Mouse (Mus musculus) cerebellum, postnatal 4 days (tissue): ENCODE results near the gene Pus7.
"Not testable (repeated sequence)": the region's sequence is repeated elsewhere in the genome, so short reads cannot be mapped to it uniquely, and the experiment has no call there.

Experiments
- DNase-seq, 2 experiments: peaks; one replicate each; pipeline ENCODE4 v3.0.0; 2022; ENCODE audit warnings: low spot score in 2 of 2, mixed read lengths in 1 of 2

The Pus7 gene

DNA sequence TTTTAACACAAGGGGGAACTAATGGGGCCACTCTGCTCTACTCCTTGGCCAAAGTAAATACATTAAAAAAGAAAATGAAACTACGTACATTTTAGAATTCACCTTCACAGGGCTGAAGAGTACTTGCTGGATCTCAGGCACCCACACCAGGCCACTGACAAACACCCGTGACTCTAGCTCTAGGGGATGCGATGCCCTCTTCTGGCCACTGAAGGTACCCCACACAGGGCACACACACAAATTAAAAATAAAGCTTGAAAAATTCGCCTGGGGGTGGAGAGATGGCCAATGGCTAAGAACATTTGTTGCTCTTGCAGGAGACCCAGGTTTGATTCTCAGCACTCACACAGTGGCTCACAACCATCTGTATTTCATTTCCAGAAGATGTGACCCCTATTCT lies 27.1 kb downstream of the Pus7 start:
- DNase-seq, result no peak

DNA sequence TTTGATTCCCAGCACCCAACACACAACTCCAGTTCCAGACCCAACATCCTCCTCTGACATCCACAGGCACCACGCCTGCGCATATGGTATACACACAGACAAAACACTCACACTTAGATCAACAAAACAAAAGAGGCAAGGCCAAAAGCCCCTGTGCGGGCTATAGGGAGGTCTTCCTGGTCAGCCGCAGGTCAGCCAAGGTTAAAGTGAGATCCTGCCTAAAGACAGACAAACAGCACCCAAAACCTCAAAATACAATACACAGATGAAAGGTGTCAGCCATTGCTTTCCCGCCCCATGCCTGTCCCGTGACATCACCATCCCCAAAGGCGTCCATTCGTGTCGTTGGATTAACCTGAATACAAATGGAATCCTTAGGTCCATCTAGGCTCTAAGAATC lies 27.9 kb downstream of the Pus7 start:
- DNase-seq, result no peak

DNA sequence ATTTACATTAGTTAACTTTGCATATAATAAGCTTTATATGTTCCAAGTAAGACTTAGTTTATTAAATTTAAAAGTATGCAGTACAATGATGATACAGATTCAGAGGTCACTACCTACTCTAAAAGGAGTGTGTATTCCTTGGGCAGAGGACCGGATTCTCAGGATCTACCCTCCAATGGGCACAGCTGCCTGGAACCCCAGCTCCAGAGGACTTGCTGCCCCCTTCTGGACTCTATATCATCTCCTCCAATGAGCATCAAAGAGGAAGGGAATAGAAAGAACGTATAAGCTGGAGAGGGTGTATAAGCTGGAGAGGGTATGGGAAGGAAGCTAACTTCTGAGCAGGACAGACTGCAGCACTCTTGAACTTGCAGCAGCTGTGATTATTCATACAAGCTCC lies 33.6 kb downstream of the Pus7 start:
- DNase-seq, result no peak

DNA sequence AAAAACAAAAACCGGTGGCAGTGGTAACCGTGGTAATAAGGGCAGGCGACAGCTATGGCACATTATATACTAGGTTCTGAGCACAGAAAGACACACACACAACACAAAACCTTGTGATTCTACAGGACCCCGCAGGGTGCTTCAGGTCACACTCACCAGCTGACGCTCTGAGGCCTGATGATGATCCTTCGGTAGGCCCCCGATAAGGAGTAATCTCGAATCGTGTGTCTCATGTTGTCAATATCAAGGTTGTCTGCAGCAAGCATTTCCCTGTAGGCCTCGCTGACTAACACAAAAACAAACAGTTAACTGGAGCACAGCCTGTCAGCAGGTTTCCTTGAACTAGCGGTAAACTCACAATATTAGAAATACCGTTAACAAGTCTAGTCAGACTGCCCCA lies 40.2 kb downstream of the Pus7 start:
- DNase-seq, result no peak

DNA sequence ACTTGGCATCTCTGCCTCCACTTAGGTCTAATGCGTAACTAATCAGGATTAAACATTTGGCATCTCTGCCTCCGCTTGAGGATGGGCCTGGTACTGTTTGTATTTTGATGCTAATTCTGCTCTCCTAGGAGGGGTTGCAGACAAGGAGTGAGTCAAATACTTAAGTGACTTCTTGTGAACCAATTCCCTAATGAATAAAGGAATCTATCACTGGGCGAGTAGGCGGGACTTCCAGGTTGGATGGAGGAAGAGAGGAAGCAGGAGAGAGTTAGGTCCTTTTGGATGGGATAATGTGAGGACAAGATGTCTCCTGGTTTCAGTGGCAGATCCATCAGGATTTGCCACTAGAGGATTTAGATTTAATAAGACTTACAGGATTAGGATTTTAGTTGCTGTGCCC lies 46.4 kb downstream of the Pus7 start:
- no peak for DNase-seq

DNA sequence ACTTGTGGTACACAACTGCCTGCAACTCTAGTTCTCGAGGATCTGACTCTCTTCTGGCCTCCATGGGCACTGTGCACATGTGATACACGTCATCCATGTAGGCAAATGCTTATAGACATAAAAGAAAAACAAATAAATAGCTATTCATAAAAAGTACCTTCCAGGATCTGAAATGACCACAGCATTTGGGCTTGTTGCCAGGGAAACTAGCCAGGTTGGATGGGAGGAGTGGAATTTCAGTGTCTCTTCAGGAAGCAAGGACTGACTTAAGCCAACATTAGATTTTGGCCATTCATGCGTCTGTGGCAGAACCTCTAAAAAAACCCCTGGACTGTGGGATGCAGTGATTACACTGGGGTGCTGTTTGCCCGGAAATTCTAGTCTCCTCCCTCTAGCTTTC lies 47.1 kb downstream of the Pus7 start:
- DNase-seq, result no peak

DNA sequence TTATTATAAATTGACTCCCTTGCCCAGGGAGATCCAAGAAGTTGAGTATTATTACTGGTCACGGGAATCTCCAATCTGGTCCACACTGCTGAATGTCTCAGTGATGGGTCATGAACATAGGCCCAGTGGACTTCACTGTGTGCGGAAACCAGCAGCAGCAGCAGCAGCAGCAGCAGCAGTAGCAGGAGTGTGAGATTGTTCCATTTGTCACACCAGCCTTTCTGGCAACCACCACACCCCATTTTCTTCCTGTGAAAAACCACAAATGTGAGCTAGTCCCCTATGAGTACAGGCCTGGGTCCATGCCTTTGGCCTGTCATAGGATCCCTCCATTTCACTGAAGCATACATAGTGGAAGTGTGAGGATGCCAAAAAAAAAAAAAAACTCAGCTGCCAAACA lies 61.6 kb downstream of the Pus7 start:
- DNase-seq, result no peak

DNA sequence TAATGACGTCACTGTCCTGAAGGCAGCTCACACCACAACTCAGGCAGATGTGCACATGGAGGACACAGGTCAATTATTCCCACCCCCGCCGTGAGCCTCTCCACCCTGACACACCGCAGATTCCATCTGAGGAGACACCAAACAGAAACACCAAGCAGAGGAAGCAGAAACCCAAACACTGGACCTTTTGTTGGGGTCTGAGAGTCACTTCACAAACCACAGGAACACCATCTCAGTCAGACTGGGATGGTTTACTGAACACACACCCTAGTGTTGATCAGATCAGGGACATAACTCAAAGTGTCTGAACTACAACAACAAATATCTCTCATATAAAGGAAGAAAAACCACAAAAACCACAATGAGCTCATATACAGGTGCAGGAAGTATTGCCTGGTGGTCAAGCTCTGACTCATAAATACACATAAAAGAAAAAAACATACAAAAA lies 64.6 kb downstream of the Pus7 start:
- DNase-seq, result no peak

DNA sequence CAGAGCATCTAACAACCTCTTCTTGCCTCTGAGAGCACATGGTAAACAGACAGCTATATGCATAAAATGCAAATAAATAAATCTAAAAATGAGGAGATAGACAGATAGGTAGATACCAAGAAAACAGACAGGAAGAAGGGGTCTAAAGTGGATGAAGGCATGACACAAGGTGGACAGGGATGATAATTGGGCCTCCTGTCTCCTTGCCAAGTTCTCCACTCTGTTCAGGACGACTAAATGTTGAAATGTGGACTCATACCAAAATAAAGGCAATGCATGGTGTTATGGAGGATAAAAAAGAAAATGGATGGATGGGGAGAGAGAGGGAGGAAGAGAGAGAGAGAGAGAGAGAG lies 65.4 kb downstream of the Pus7 start:
- DNase-seq, result no peak

DNA sequence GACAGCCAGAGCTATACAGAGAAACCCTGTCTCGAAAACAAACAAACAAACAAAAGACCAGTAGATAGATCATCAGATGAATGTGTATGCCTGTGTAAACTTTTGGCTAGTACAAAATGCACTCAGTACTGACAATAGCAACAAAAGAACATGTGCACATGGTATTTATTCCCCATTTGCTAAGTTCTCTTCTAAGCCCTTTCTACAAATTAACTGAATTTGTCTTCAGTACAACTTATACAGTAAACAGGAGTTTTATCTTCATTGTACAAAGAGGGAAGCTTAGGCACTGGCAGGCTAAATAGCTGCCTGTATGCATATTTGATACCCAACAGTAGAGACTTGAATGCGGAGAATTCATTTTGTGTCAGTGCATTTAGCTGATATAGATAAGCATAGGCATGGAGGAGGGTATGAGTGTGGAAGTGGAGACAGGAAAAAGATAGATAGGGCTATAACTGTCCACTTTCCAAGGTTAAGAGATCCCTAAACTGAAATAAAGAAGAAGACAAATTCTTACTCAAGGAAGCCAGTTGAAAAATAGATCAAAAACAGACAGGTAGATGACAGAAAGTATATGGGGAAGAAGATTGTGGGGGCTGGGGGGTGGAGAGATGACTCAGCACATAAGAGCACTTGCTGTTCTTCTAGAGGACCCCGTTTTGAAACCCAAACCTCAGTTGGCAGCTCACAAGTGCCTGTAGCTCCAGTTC lies 65.9 kb downstream of the Pus7 start:
- no peak for DNase-seq

DNA sequence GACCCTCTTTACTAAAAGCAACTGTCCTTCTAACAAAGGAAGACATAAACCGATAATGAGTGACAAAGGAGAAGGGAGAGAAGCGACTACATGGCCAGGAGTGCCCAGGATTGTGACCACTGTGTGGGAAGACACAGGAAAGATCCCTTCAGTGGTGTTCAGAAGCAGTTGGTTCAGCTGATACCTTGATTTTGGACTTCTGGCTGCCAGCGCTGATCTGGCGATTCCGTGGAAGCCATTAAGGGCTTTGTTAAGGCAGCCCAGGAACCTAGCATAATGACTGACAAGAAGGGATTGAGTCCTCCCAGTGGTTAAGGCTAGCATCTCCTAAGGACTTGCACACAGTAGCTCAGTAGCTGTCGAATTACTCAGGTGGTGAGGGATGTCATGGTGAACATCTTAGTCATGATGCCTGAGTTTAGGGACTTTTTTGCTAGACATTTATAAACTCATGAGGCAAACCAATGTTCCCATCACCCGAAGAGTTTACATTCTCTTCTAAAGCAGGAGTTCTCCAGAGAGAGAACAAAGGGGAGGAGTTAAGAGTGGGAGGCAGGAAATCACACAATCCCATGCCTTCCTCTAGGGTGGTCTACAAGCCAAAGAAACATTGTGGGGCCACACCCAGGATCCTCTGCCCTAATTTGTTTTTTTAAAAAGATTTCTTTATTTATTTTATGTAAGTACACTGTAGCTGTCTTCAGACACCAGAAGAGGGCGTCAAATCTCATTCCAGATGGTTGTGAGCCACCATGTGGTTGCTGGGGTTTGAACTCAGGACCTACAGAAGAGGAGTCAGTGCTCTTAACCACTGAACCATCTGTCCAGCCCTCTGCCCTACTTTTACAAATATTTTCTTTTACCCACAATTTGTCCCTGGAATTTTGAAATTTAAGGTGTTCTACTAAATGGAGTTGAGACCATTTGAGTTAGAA lies 69.8 kb downstream of the Pus7 start:
- DNase-seq, result no peak

DNA sequence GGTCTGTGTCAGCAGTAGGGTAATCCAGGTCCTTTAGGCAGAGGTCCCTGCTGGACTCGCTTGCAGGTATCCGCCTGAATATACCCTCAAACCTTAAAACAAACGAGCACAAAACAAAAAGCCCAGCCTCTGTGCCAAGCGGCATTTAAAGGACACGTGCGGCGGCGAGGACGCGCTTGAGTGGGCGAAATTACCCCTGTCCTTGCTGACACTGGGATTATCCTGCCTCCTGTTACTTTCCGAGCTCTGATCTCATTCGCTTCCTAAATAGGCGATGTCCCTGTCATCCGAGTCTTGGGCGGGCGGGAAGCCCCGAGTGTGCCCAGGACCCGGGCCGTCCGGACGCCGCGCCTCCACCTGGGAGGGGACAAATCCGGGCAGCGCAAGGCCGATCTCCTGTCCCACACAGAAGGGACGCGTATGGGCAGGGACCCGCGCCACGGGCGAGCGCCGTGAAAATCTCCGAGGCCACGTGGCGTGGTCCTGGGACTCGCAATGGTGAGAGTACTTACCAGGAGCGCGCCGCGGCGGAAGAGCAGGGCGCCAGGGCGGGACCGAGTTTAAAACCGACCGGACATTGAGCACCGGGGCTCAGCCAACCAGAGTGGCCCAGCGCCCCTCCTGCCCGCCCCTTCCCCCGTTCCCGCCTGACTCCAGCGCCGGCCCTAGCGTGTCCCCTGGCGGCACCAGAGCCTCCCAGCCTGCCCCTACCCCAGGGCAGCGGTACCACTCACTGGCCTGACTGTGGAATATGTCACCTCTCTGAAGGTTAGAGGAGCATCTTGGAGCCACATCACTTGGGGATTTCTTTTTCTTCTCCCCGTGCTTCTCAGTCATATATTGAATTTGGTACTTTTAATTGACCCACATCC lies 71.1 kb downstream of the Pus7 start:
- peak; percentile 60 to 78 for DNase-seq

DNA sequence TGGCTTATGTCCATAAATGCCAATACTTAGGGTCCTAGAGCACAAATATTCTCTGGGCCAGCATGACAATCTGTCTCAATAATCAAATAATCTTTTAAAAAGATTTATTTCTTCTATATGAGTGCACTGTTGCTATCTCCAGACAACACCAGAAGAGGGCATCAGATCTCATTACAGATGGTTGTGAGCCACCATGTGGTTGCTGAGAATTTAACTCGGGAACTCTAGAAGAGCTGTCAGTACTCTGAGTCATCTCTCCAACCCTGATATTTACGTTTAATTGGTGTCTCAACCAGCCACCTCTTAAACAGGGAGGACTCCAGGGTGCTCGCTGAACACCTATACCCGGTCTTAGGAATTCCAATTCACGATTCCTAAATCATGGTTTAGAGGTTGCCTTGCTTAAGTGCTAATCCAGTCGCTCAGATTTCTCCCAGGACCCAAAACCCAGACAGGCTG lies 71.8 kb downstream of the Pus7 start:
- peak in 1 of 2 experiments; percentile 20 for DNase-seq

DNA sequence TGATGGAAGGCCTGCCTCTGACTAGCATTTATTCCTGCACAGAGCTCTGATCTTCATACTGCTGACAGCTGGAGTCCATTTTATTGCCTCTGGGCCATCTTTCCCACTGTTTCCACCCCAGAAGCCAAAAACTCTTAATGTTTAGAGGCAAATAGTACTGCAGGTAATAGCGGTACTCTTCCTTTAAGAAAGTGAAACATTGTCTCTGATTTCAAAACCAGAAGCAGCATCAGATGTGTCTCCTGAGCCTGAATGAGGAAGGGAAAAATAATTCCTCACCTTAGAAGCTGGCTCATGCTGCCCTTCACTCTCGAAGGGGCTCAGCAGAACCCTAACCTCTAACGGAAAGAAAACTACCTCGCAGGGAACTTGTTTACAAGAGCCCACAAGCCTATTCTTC lies 72.3 kb downstream of the Pus7 start:
- no peak for DNase-seq

DNA sequence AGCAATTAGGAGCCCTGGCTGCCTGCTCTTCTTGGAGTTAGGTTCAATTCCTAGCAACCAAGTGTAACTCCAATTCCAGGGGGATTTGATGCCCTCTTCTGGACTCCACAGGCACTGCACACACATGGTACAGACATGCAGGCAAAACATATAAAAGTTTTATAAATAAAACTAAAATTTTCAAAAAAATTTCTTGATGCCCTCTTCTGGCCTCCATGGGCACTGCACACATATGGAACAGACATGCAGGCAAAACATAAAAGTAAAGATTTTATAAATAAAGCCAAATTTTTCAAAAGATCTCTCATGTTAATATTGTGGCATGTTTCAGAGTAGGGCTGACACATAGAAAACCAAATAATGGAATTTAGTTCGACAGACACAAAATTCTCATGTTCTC lies 73.8 kb downstream of the Pus7 start:
- DNase-seq, result no peak

DNA sequence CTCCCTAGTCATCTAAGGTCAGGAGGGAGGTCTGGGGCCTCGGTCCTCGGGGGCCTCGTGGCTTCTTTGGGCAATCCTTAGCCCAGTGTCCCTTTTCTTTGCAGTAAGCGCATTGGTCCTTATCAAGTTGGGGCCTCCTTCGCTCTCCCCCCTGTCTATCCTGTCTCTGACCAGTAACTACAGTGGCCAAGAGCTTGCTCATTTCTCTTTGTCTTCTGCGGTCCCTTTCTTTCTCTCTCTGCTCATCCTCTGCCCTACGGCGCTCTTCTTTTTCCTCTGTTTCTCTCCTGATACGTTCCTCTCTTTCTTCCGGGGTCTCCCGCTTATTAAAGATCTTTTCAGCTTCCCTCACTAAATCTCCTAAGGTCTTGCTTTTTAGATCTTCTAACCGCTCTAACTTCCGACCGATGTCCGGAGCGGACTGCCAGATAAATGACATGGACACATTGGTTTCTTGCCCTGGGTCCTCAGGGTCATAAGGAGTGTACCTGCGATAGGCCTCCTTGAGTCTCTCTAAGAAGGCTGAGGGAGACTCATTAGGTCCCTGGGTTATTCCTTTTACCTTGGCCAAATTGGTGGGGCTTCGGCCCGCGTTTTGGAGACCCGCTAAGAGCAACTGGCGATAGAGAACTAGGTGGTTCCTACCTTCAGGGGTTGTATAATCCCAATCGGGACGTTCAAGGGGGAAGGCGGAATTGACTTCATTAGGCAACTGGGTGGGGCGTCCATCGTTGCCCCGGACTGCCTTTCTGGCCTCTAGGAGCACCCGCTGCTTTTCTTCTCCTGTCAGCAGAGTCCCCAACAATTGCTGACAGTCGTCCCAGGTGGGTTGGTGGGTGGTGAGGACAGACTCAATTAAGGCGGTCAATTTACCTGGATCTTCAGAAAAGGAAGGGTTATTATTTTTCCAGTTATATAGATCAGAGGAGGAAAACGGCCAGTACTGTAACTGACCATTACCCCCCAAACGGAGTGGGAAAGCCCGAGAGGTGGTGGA lies 76.6 kb downstream of the Pus7 start:
- not testable (repeated sequence) for DNase-seq

DNA sequence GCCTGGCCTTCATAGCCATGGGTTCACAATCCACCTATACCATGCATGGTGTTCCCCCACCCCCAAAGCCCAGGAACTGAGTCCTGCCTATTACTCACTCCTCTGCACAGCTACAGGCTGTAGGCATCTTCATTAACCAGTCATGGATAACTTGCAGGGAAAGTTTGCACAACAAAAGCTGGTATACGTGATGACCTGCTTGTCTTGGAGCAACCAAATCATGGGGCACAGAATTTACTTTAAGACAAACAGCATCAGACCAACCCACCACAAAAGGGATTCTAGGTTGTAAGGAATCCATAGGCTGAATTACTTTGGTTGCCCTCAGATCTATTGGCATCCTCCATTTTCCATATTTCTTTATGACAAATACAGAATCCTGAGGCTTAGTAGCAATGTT lies 86.1 kb downstream of the Pus7 start:
- DNase-seq, result no peak
